Mouse (Mus musculus) hindbrain, embryonic 11.5 days (tissue): ENCODE measurements around the gene Hspa8. TPM values are rescaled to one million over a fixed set of nuclear protein-coding genes. Genes with fewer than 3 reads are reported as not detected.
"Not testable (repeated sequence)": the region's sequence is repeated elsewhere in the genome, so short reads cannot be mapped to it uniquely, and the experiment has no call there.

Experiments
- ATAC-seq: fragments of 200-750 bp; cut with Nextera tagmentation; 2 replicates; pipeline ENCODE4 v1.8.0; 2017; ENCODE audit warnings: mild to moderate bottlenecking, moderate TSS enrichment, moderate library complexity; ENCODE audit not compliant: low FRiP score
- DNase-seq: peaks from one replicate; pipeline ENCODE4 v3.0.0-alpha.2; 2015; ENCODE audit warnings: low spot score
- H3K27ac ChIP-seq: fragments of 300-500 bp; sonication (generic); 2 replicates; pipeline ENCODE4 v1.5.1; 2014; ENCODE audit warnings: mild to moderate bottlenecking, low read depth, low read length
- H3K27me3 ChIP-seq: fragments of 300-500 bp; sonication (generic); 2 replicates; pipeline ENCODE4 v1.6.1; 2014; ENCODE audit warnings: mild to moderate bottlenecking, low read length, moderate library complexity, mixed read lengths; ENCODE audit not compliant: control insufficient read depth, insufficient read depth
- H3K36me3 ChIP-seq: fragments of 300-500 bp; sonication (generic); 2 replicates; pipeline ENCODE4 v1.6.1; 2014; ENCODE audit warnings: mild to moderate bottlenecking, low read length, moderate library complexity, mixed read lengths; ENCODE audit not compliant: control insufficient read depth, insufficient read depth
- H3K4me1 ChIP-seq: fragments of 300-500 bp; sonication (generic); replicated peaks from 2 replicates; pipeline ENCODE4 v1.6.1; 2014; ENCODE audit warnings: low read length, mixed read lengths; ENCODE audit not compliant: control insufficient read depth, insufficient read depth
- H3K4me2 ChIP-seq: fragments of 300-500 bp; sonication (generic); replicated peaks from 2 replicates; pipeline ENCODE4 v1.6.1; 2014; ENCODE audit warnings: mild to moderate bottlenecking, low read depth, low read length
- H3K4me3 ChIP-seq: fragments of 300-500 bp; sonication (generic); 2 replicates; pipeline ENCODE4 v1.5.1; 2014; ENCODE audit warnings: low read depth, low read length
- H3K9ac ChIP-seq: fragments of 300-500 bp; sonication (generic); 2 replicates; pipeline ENCODE4 v1.6.1; 2014; ENCODE audit warnings: low read depth, low read length
- H3K9me3 ChIP-seq: fragments of 300-500 bp; sonication (generic); 2 replicates; pipeline ENCODE4 v1.6.1; 2016; ENCODE audit warnings: low read length; ENCODE audit not compliant: control insufficient read depth
- WGBS: fragments of 180-500 bp; shearing (Covaris S2); extraction: QIAGEN DNeasy Blood & Tissue Kit; methylation state at CpG from one replicate; pipeline ENCODE4 v1.1.7; 2014; 5-methylcytosine and 5-hydroxymethylcytosine counted together
- polyA plus RNA-seq: library from polyadenylated mRNA; unstranded; fragments of >200 nt; fragmentation: Nextera tagmentation; extraction: Ambion mirVana; gene quantifications from 2 replicates; pipeline ENCODE4 v1.2.1, GENCODE M21; 2014

Gene Hspa8
- polyA plus RNA-seq, 1 experiment from 2014 or later, result 3,764 TPM

GRCm38 (mm10) chr9:40766058-40766605 lies 34.7 kb upstream of the Hspa8 start:
- H3K36me3 ChIP-seq, result no peaks in the 10 kb centered on the region
- no peak overlapping the region for H3K4me2 ChIP-seq
- DNase-seq, result no peak
- no peaks in the 10 kb centered on the region for H3K4me1 ChIP-seq
- H3K9ac ChIP-seq, result no peak overlapping the region
- WGBS, result 75% methylated on average over 7 of the region's 7 CpGs
- ATAC-seq, result no peak
- H3K27me3 ChIP-seq, result no peaks in the 10 kb centered on the region
- H3K4me3 ChIP-seq, result no peak overlapping the region
- no peaks in the 10 kb centered on the region for H3K9me3 ChIP-seq
- H3K27ac ChIP-seq, result no peak overlapping the region

GRCm38 (mm10) chr9:40767946-40768345 lies 32.8 kb upstream of the Hspa8 start:
- no peak for ATAC-seq
- no peak overlapping the region for H3K4me2 ChIP-seq
- H3K36me3 ChIP-seq, result no peaks in the 10 kb centered on the region
- H3K9me3 ChIP-seq, result no peaks in the 10 kb centered on the region
- DNase-seq, result no peak
- H3K27me3 ChIP-seq, result no peaks in the 10 kb centered on the region
- WGBS, result 86% methylated on average over 4 of the region's 4 CpGs
- no peaks in the 10 kb centered on the region for H3K4me1 ChIP-seq
- no peak overlapping the region for H3K9ac ChIP-seq
- H3K27ac ChIP-seq, result no peak overlapping the region
- no peak overlapping the region for H3K4me3 ChIP-seq

- H3K4me1 ChIP-seq, result no peaks in the 10 kb centered on the region
Measured at GRCm38 (mm10) chr9:40772246-40772645, 28.5 kb upstream of the Hspa8 start.

GRCm38 (mm10) chr9:40773142-40773541 lies 27.6 kb upstream of the Hspa8 start:
- not testable (repeated sequence) for DNase-seq, H3K9me3 ChIP-seq, H3K4me3 ChIP-seq, H3K9ac ChIP-seq, ATAC-seq, H3K27me3 ChIP-seq, H3K36me3 ChIP-seq, H3K4me1 ChIP-seq, H3K27ac ChIP-seq, H3K4me2 ChIP-seq
- WGBS, result 81% methylated on average over 6 of the region's 6 CpGs

More at GRCm38 (mm10) chr9:40772246-40772645, 28.5 kb upstream of the Hspa8 start:
- no peak for DNase-seq
- Histone ChIP-seq H3K27ac (no peak overlapping the region), H3K4me2 (no peak overlapping the region), H3K4me3 (no peak overlapping the region), H3K9ac (no peak overlapping the region), H3K9me3 (no peaks in the 10 kb centered on the region), H3K36me3 (no peaks in the 10 kb centered on the region), H3K27me3 (no peaks in the 10 kb centered on the region)
- no peak for ATAC-seq
- WGBS, result 82% methylated on average over 13 of the region's 13 CpGs

- ATAC-seq, result no peak
- no peaks in the 10 kb centered on the region for H3K9me3 ChIP-seq
- no peak overlapping the region for H3K27ac ChIP-seq
- H3K9ac ChIP-seq, result no peak overlapping the region
- no peaks in the 10 kb centered on the region for H3K36me3 ChIP-seq
- DNase-seq, result no peak
- WGBS, result 89% methylated on average over 4 of the region's 4 CpGs
- H3K4me2 ChIP-seq, result no peak overlapping the region
- no peaks in the 10 kb centered on the region for H3K4me1 ChIP-seq
- no peak overlapping the region for H3K4me3 ChIP-seq
- H3K27me3 ChIP-seq, result no peaks in the 10 kb centered on the region
Measured at GRCm38 (mm10) chr9:40773869-40774268, 26.9 kb upstream of the Hspa8 start.

GRCm38 (mm10) chr9:40776044-40776443 lies 24.7 kb upstream of the Hspa8 start:
- H3K9ac ChIP-seq, result no peak overlapping the region
- H3K9me3 ChIP-seq, result no peaks in the 10 kb centered on the region
- DNase-seq (no peak), ATAC-seq (no peak)
- H3K36me3 ChIP-seq, result no peaks in the 10 kb centered on the region
- no peaks in the 10 kb centered on the region for H3K4me1 ChIP-seq
- no peak overlapping the region for H3K4me3 ChIP-seq
- H3K27me3 ChIP-seq, result no peaks in the 10 kb centered on the region
- no peak overlapping the region for H3K4me2 ChIP-seq
- 72% methylated on average over 1 of the region's 1 CpGs for WGBS
- H3K27ac ChIP-seq, result no peak overlapping the region

- H3K9ac ChIP-seq, result no peak overlapping the region
- no peaks in the 10 kb centered on the region for H3K9me3 ChIP-seq
- H3K27ac ChIP-seq, result no peak overlapping the region
- H3K4me1 ChIP-seq, result no peaks in the 10 kb centered on the region
- WGBS, result 73% methylated on average over 11 of the region's 11 CpGs
- ATAC-seq (no peak), DNase-seq (no peak)
- H3K4me3 ChIP-seq, result no peak overlapping the region
- H3K27me3 ChIP-seq, result no peaks in the 10 kb centered on the region
- H3K4me2 ChIP-seq, result no peak overlapping the region
- H3K36me3 ChIP-seq, result no peaks in the 10 kb centered on the region
Measured at GRCm38 (mm10) chr9:40776459-40777248, 24.1 kb upstream of the Hspa8 start.

- Histone ChIP-seq H3K4me1 (peaks cover 2% of the 10 kb centered on the region; the same call in 1 of the 2 replicates), H3K9ac (no peak overlapping the region), H3K4me3 (no peak overlapping the region), H3K27ac (no peak overlapping the region), H3K4me2 (no peak overlapping the region), H3K36me3 (no peaks in the 10 kb centered on the region), H3K27me3 (no peaks in the 10 kb centered on the region), H3K9me3 (no peaks in the 10 kb centered on the region)
- 65% methylated on average over 3 of the region's 3 CpGs for WGBS
- DNase-seq (no peak), ATAC-seq (no peak)
Measured at GRCm38 (mm10) chr9:40780111-40780510, 20.7 kb upstream of the Hspa8 start.
